Mouse (Mus musculus): ENCODE data around the gene Sh3d21. TPM values are rescaled to one million over a fixed set of nuclear protein-coding genes. Genes with fewer than 3 reads are reported as not detected.

Gene Sh3d21
- 0.96 and 1.5 TPM in 2 replicates for polyA plus RNA-seq (2016; fragmentation: Nextera tagmentation; extraction: Ambion mirVana)

DNA sequence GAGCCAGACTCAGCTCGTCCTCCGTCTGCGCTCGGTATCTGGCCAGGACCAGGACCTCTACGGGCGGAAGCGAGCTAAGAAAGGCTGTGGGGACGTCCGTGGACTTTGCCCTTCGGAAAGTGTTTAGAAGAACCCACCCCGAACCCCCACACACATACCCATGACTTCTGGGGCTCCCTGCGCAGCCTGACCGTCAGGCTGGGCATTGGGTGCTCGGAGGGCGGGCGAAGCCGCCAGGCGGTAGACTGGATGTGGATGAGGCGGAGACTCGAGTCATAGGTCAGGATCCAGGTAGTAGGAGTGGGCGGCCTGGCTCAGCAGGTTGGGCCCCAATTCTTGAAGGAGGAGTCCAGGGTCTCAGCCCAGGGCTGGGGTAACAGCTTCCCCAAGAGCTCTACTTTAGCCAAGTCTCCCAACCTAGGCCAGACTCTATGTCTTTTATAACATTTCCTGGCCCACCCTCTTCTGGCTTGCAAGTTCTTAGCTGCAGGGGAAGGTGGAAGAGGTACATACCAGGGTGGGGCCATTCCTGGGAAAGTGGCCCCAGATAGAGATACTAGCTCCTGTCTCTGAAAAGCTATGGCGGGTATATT, at the start of gene Sh3d21:
Gene Sh3d21, minus strand, starts transcription at position 425 of the 593 bp plus-strand sequence.
- no peaks in the 10 kb centered on the region for H3K9me3 ChIP-seq
- peaks cover 28% of the 10 kb centered on the region for H3K36me3 ChIP-seq (replicated peaks)
- peak; percentile 21 for ATAC-seq (ENCODE audit: low FRiP score)
- WGBS, result 7% methylated on average over 22 of the region's 22 CpGs
- H3K4me2 ChIP-seq, result peak within 1 kb of the TSS; percentile 98
- peak within 1 kb of the TSS; percentile 83 for H3K9ac ChIP-seq
- 0 out of 2 replicates have a peak within 1 kb of the TSS, but pooled peaks have one; percentile 31 for H3K27ac ChIP-seq
- no peaks in the 10 kb centered on the region for H3K27me3 ChIP-seq
- peaks cover 17% of the 10 kb centered on the region for H3K4me1 ChIP-seq
- peak within 1 kb of the TSS; percentile 55 for H3K4me3 ChIP-seq (replicated peaks)

DNA sequence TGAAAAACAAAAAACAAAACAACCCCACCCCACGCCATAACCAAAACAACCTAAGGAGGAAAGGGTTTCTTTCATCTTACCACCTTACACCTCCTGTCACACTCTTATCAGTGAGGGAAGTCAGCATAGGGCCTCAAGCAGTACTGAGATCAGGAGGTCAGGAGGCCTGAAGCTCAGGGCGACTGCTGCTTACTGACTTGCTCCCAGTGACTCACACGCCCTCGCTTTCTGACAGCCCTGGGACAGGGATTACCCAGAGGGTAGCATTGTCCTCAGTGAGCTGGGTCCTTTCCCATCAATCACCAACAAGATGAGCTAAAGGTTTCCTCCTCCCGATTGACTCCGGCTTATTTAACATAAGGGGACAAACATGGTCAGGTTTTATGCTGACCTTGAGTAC, 43.8 kb upstream of the Sh3d21 start:
- Histone ChIP-seq H3K27ac (no peak overlapping the region), H3K9me3 (no peaks in the 10 kb centered on the region), H3K36me3 (replicated peaks) (no peaks in the 10 kb centered on the region), H3K27me3 (0 out of 2 replicates have a peak, but pooled peaks cover 3% of the 10 kb centered on the region), H3K4me1 (no peaks in the 10 kb centered on the region; the same call in 1 of the 2 replicates), H3K4me3 (replicated peaks) (no peak overlapping the region), H3K4me2 (no peak overlapping the region), H3K9ac (no peak overlapping the region)
- 67% methylated on average over 6 of the region's 6 CpGs for WGBS
- ATAC-seq (ENCODE audit: low FRiP score), result no peak

DNA sequence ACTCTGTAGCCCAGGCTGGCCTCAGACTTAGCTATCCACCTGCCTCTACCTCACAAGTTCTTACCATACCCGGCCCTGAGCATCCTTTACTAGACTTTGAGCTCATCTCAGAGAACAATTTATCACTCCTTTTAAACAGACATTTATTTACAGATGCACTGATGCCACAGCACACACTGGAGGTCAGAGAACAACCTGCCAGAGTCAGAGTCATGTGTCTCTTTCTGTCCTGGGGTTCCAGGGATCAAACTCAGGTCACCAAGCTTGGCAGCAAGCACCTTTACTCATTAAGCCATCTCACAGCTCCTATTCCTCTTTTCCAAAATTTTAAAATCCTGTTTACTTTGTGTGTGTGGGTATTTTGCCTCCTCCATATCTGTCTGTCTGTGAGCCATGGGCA, 42.1 kb upstream of the Sh3d21 start:
- 0 out of 2 replicates have a peak, but pooled peaks cover 3% of the 10 kb centered on the region for H3K27me3 ChIP-seq

DNA sequence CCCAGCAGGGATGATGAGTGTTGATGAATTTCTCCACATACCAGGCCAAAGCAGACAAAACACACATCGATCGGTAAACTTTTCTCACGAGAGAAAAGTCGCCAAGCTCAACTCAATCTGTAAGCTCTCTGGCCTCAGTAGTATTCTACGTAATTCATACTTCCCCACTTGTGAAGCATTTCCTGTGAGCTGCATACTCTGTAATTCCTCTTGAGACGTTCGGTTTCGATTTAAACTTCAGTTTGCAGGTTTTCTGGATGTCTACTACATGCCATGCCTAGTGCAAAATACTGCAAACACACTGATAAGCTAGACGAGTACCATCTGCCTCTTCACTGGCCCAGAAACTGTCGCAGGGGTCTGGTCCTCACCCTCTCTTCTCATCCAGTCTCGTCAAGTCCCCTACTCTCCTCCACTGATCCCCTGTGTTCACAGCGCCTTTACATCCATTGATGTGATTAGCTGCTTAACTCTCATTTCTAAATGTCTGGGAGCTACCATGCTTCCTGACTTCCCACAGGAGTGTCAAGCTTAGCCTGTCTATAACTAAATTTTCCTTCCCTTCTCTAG, 41.5 kb upstream of the Sh3d21 start:
- ATAC-seq (ENCODE audit: low FRiP score), result no peak
- no peaks in the 10 kb centered on the region for H3K9me3 ChIP-seq
- H3K4me3 ChIP-seq (replicated peaks), result no peak overlapping the region
- H3K27ac ChIP-seq, result no peak overlapping the region
- H3K4me1 ChIP-seq, result peaks cover 17% of the 10 kb centered on the region
- no peak overlapping the region for H3K9ac ChIP-seq
- H3K36me3 ChIP-seq (replicated peaks), result 0 out of 2 replicates have a peak, but pooled peaks cover 2% of the 10 kb centered on the region
- H3K27me3 ChIP-seq, result 0 out of 2 replicates have a peak, but pooled peaks cover 3% of the 10 kb centered on the region
- no peak overlapping the region for H3K4me2 ChIP-seq
- 89% methylated on average over 12 of the region's 12 CpGs for WGBS

More for the DNA sequence above, 42.1 kb upstream of the Sh3d21 start:
- Histone ChIP-seq H3K36me3 (replicated peaks) (no peaks in the 10 kb centered on the region), H3K4me2 (no peak overlapping the region), H3K27ac (no peak overlapping the region), H3K9ac (no peak overlapping the region), H3K9me3 (no peaks in the 10 kb centered on the region), H3K4me3 (replicated peaks) (no peak overlapping the region), H3K4me1 (peaks cover 11% of the 10 kb centered on the region)
- 68% methylated on average over 1 of the region's 1 CpGs for WGBS
- ATAC-seq (ENCODE audit: low FRiP score), result no peak

DNA sequence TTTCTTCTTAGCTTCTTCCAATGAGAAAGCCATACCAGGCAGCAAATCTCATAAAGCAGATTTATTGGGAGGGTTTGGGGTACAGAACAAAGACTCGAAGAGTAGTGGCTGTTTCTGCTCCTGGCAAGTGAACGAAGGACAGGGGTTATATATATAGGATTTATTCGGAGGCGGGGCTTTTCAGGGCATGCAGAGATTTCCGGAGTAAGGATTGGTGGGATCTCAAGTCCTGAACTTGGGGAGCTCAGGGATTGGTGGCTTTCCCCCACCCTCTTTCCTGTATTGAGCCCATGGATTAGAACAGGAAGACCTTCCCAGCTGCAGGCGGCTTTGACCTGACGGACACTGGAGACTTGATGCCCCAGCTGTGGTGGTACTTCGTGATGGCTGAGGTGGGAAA, 40.7 kb upstream of the Sh3d21 start:
- Histone ChIP-seq H3K4me2 (no peak overlapping the region), H3K27me3 (0 out of 2 replicates have a peak, but pooled peaks cover 3% of the 10 kb centered on the region), H3K4me1 (peaks cover 21% of the 10 kb centered on the region), H3K4me3 (replicated peaks) (no peak overlapping the region), H3K9ac (no peak overlapping the region), H3K36me3 (replicated peaks) (0 out of 2 replicates have a peak, but pooled peaks cover 4% of the 10 kb centered on the region), H3K9me3 (no peaks in the 10 kb centered on the region), H3K27ac (no peak overlapping the region)
- ATAC-seq (ENCODE audit: low FRiP score), result no peak
- 87% methylated on average over 8 of the region's 8 CpGs for WGBS

DNA sequence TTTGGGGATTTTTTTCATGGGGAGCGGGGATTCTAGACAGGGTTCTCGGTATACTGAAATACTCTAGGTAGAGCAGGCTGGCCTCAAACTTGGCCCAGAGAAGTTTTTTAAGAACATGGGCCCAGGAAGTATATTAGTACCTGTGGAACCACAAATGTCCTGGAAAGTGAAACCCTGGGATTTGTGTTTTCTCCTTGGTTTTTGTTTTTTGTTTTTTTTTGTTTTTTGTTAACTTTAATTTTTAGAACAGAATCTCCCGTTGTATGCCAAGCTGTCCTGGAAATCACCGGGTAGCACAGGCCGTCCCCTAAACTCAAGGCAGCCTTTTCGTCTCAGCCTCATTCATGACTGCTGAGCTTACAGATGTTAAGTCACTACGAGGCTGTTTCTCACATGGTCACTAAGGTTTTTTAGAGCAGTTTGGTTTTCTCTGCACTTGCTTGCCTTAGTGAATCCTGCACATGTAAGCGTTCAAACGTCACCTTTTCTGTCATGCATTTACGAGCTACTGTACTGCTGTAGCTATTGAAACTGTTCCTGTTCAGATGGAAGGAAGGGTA, 40.1 kb upstream of the Sh3d21 start:
- Histone ChIP-seq H3K9me3 (no peaks in the 10 kb centered on the region), H3K4me3 (replicated peaks) (peak overlapping the region; percentile 77), H3K4me1 (peaks cover 21% of the 10 kb centered on the region), H3K4me2 (peak overlapping the region; percentile 68), H3K27me3 (0 out of 2 replicates have a peak, but pooled peaks cover 3% of the 10 kb centered on the region), H3K36me3 (replicated peaks) (0 out of 2 replicates have a peak, but pooled peaks cover 4% of the 10 kb centered on the region), H3K9ac (peak overlapping the region; percentile 75), H3K27ac (peak overlapping the region; percentile 92)
- no peak for ATAC-seq (ENCODE audit: low FRiP score)
- 80% methylated on average over 10 of the region's 10 CpGs for WGBS

DNA sequence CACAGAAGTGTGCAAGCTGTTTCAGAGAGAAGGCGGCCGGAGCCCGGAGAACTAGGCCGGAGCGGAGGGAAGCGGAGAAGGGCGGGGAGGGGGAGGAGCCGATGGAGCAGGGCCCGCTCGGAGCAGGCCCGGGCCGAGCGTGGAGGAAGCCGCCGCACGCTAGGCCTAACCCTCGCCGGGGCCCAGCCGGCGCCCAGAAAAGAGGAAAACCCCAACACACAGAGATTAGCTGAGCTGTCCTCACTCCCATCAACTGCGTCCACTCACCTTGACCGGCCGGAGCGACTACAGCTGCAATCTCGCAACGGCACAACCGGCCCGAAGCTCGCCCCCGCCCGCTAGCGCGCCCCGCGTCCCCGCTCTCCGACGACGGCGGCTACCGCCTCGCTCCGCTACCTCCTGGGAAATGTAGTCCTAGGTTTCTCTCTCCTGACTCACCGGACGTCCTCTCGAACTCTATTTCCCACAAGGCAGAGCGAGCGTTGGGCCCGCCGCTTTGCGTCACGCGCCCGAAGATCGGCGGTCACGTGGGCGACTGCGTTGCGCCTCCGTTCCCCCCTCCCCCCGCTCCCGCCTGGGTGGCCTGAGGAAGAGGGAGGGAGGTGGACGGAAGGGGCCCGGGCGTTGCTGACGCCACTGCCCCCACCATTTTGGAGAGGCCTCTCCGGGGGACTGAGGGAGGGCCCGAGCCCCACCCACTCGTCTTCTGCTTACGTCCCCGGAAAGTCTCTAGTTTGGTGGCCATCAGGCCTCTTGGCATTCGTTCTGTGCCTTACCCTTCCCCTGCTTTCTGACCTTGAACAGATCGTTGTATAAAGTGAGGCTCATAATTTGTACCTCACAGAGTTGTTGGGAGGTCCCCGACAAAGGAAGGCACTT, 39.3 kb upstream of the Sh3d21 start, which contains the start of gene Thrap3:
Gene Thrap3, minus strand, starts transcription at position 458 of the 879 bp plus-strand sequence.
- Histone ChIP-seq H3K36me3 (replicated peaks) (0 out of 2 replicates have a peak, but pooled peaks cover 4% of the 10 kb centered on the region), H3K27ac (peak within 1 kb of the TSS; percentile 92), H3K4me1 (peaks cover 21% of the 10 kb centered on the region), H3K9me3 (no peaks in the 10 kb centered on the region), H3K27me3 (0 out of 2 replicates have a peak, but pooled peaks cover 3% of the 10 kb centered on the region), H3K4me2 (peak within 1 kb of the TSS; percentile 68), H3K4me3 (replicated peaks) (peak within 1 kb of the TSS; percentile 77), H3K9ac (peak within 1 kb of the TSS; percentile 75)
- under 1% methylated on average over 69 of the region's 75 CpGs for WGBS
- peak; percentile 99 for ATAC-seq (ENCODE audit: low FRiP score)

DNA sequence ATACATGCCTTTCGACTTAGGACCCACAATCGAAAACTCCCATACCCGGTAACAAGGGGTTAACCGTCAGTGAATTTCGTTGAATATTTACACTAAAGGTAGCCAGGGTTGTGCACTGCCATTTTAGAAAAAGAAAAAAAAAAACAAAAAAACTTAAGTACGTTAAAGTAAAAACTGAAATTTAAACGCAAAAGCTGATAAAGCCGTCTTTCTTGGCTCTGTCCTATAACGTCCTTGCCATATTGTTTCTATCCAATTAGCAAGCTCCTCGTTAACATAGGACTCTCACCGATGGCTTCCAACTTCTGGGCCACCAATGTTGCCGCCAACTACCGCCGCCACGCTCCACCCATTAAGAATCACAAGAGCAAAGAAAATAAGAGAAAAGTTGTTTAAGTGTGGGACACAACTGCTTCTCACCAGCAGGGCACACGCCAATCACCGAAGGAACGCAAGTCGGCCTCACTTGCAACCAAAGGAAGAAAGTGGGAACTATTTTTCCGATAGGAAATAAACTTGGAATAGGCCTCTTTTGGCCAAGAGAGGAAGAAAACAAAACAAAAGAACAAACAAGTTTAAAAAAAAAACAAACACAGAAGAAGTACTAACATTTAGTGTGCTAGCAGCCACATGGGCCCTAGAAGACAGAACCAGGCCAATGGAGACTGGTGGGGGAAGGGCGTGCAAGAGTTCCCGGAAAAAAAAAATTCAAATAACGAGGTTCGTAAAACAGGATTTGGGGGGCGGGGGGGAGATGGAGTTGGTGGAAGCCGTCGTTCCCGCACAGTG, 38.4 kb upstream of the Sh3d21 start:
- 1% methylated on average over 28 of the region's 28 CpGs for WGBS
- no peak for ATAC-seq (ENCODE audit: low FRiP score)
- peak overlapping the region; percentile 77 for H3K4me3 ChIP-seq (replicated peaks)
- H3K4me2 ChIP-seq, result peak overlapping the region; percentile 68
- no peaks in the 10 kb centered on the region for H3K9me3 ChIP-seq
- peak overlapping the region; percentile 92 for H3K27ac ChIP-seq
- H3K36me3 ChIP-seq (replicated peaks), result 0 out of 2 replicates have a peak, but pooled peaks cover 4% of the 10 kb centered on the region
- 0 out of 2 replicates have a peak, but pooled peaks cover 3% of the 10 kb centered on the region for H3K27me3 ChIP-seq
- peak overlapping the region; percentile 75 for H3K9ac ChIP-seq
- H3K4me1 ChIP-seq, result peaks cover 21% of the 10 kb centered on the region

DNA sequence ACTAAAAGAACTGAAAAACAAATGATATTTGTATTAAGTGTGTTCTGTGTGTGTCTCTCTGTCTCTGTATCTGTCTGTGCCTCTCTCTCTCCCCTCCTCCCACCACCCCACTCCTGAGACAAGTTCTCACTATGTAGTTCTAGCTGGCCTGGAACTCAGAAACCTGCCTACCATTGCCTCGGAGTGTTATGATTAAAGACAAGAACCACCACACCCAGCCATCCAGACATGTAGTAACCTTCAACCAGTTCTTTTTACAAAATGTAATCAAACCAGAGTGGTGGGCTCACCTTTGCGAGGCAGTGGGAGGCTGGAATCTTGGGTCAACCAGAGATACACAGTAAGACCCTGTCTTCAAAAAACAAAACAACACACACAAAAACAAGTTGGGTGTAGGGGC, 37.4 kb upstream of the Sh3d21 start:
- H3K9ac ChIP-seq, result peak overlapping the region; percentile 75
- ATAC-seq (ENCODE audit: low FRiP score), result no peak

DNA sequence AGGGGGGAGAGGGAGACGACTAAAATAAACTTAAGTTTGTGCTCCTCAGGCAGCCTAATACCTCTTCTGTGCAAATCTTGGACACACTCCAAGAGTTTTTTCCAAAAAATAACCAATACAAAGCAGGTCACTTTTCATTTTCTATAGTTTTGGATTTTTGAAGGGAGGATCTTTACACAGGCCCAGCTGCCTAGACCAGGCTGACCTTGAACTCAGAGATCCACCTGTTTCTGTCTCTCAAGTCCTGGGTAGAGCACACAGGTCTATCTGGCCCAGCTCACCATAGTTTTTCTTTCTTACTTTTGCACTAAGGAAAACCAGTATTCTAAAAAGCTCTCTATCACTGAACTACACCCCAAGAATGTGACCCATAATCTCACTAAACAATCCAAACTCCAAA, 36.7 kb upstream of the Sh3d21 start:
- Histone ChIP-seq H3K4me3 (replicated peaks) (peak overlapping the region; percentile 77), H3K9ac (peak overlapping the region; percentile 75; the same call in 1 of the 2 replicates), H3K27me3 (0 out of 2 replicates have a peak, but pooled peaks cover 3% of the 10 kb centered on the region), H3K36me3 (replicated peaks) (0 out of 2 replicates have a peak, but pooled peaks cover 4% of the 10 kb centered on the region), H3K9me3 (no peaks in the 10 kb centered on the region), H3K4me1 (peaks cover 21% of the 10 kb centered on the region), H3K27ac (no peak overlapping the region), H3K4me2 (peak overlapping the region; percentile 68)
- WGBS, result 77% methylated on average over 1 of the region's 1 CpGs
- ATAC-seq (ENCODE audit: low FRiP score), result no peak

More for the DNA sequence above, 37.4 kb upstream of the Sh3d21 start:
- Histone ChIP-seq H3K4me2 (peak overlapping the region; percentile 68), H3K9me3 (no peaks in the 10 kb centered on the region), H3K4me3 (replicated peaks) (peak overlapping the region; percentile 77), H3K4me1 (peaks cover 21% of the 10 kb centered on the region), H3K36me3 (replicated peaks) (0 out of 2 replicates have a peak, but pooled peaks cover 4% of the 10 kb centered on the region), H3K27ac (no peak overlapping the region), H3K27me3 (0 out of 2 replicates have a peak, but pooled peaks cover 3% of the 10 kb centered on the region)
- WGBS, result 81% methylated on average over 2 of the region's 2 CpGs

DNA sequence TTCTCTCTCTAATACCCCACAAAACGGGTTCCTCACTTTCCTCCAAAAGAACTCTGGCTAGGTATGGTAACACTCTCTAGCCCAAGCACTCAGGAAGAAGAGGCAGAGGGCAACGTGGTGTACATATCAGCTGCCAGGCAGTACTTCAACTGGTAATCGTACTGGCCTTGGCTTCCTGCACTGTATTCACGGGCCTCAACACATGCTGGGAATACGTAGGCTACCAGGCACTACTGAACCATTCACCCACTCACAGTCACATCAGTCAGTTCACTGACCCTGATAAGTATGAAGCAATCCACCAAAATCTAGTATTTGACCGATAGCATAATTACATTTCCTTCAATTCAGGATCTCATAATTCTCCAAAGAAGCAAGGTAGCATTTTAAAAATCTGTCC, 36.3 kb upstream of the Sh3d21 start:
- Histone ChIP-seq H3K4me3 (replicated peaks) (no peak overlapping the region), H3K27me3 (0 out of 2 replicates have a peak, but pooled peaks cover 3% of the 10 kb centered on the region), H3K36me3 (replicated peaks) (peaks cover 9% of the 10 kb centered on the region; the same call in 1 of the 2 replicates), H3K4me1 (peaks cover 21% of the 10 kb centered on the region), H3K9ac (no peak overlapping the region), H3K27ac (no peak overlapping the region), H3K4me2 (peak overlapping the region; percentile 68), H3K9me3 (no peaks in the 10 kb centered on the region)
- 88% methylated on average over 6 of the region's 6 CpGs for WGBS
- no peak for ATAC-seq (ENCODE audit: low FRiP score)
